Mouse (Mus musculus) heart, adult 8-10 months (tissue): Measurements from ENCODE around the gene Trappc4. TPM values are rescaled to one million over a fixed set of nuclear protein-coding genes. Genes with fewer than 3 reads are reported as not detected.
"Not testable (repeated sequence)": the region's sequence is repeated elsewhere in the genome, so short reads cannot be mapped to it uniquely, and the experiment has no call there.

Source experiments
- DNase-seq: peaks from one replicate; pipeline ENCODE4 v3.0.0; 2022; ENCODE audit warnings: low spot score
- total RNA-seq, 4 experiments: library from RNA; stranded (reverse); gene quantifications; 2 replicates each; pipeline ENCODE4 v1.2.4; 2022

Trappc4 gene
- total RNA-seq, 4 experiments from 2014 or later: 38.3 to 42.9 (median 41.2) TPM

DNA sequence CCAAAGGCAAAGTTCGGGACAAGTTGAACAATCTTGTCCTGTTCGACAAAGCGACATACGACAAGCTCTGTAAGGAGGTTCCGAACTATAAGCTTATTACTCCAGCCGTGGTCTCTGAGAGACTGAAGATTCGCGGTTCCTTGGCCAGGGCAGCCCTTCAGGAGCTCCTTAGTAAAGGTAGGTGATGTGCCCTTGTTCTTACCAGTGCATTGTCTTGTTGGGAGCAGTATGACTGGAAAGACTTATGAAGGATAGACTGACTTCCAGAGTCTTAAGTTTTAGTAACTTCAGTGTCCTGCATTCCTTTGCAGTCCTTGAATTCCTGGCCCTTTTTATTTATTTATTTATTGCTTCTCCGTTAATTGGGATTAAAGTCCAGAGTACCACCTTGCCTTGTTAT is 1.3 kb upstream of the Trappc4 start:
- not testable (repeated sequence) for DNase-seq

DNA sequence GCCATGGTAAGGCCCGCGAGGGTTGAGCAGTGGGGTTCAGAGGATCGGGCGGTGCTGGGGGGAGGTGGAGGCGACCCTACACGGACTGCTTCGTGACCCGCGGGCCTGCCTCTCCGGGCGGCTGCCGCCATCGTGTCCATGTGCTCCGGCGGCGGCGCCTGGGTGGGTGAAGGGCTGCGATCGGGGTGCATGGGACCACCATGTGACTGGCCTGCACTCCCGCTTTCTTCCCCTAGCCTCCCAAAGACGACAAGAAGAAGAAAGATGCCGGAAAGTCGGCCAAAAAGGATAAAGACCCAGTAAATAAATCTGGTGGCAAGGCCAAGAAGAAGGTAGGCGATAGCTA is 325 bp upstream of the Trappc4 start:
- DNase-seq: no peak

DNA sequence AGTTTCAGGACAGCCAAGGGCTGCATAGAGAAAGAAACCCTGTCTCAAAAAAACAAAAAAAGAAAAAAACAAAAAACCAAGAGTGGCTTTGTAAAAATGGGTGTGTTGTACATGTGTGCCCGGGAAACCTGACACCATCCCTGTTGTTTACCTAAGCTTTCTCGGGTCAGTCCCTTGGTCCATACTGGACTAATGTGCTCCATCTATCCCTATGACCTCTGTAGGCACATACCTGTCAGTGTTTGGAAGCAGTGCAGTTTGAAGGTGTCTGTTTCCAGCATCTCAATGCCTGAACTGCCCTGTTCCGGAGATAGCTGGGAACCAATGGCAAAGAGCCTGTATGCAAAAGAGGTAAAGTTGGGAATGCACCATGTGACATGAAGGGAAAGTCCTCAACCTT is 2.4 kb downstream of the Trappc4 start:
- DNase-seq: no peak

DNA sequence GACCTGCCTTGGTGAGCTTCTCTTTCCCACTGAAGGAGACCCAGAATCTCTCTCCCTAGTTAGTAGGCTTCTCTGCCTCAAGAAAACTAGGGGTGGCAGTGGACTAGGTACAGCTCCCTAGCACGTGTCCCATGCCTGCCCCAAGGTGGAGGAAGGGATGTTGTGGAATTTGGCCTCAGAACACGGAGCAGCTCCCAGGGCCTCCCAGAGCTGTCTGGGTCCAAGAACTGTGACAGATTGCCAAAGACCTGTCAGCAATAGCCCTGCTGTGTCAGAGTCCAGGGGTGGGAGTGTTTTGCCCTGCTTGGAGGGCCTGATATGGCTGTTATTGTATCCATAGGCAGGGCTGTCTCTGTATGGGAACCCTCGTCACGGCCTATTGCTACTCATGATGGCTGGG is 6.3 kb downstream of the Trappc4 start:
- DNase-seq: peak; percentile 68

DNA sequence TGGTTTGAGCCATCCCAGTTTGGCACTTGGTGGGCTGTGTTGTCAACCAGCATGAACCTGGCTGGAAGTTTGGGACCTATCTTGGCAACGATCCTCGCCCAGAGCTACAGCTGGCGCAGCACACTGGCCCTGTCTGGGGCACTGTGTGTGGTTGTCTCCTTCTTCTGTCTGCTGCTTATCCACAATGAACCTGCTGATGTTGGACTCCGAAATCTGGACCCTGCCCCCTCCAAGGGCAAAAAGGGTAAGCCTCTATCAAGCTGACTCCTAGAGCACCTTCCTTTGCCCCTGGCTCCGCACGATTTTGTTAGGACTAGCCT is 7.6 kb downstream of the Trappc4 start:
- DNase-seq: no peak

DNA sequence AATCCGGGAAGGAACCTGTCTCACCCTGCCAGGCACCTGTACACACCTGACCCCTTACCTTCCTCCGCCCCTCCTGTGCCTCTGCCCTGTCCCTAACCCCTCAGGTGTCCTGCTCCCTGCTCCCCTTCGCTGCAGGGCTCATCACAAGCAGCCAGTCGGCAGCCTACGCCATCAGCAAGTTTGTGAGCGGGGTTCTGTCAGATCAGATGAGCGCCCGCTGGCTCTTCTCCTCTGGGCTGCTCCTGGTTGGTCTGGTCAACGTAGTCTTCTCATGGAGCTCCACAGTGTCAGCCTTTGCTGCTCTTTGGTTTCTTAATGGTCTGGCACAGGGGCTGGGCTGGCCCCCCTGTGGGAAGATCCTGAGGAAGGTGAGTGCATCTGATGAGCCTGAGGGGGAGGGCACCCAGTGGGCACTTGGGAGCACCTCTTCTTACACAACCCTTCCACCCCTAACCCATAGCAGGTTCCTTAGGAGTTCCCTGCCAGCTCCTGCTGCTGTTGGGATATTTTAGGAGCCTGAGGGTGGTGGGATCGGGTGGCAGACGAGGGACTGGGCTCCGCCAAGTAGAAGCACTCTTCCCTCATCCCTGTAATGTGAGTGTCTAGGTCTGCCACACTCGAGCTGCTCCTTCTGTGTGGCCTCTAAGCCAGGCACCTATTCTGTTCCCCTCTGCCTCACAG is 8.1 kb downstream of the Trappc4 start:
- DNase-seq: no peak

DNA sequence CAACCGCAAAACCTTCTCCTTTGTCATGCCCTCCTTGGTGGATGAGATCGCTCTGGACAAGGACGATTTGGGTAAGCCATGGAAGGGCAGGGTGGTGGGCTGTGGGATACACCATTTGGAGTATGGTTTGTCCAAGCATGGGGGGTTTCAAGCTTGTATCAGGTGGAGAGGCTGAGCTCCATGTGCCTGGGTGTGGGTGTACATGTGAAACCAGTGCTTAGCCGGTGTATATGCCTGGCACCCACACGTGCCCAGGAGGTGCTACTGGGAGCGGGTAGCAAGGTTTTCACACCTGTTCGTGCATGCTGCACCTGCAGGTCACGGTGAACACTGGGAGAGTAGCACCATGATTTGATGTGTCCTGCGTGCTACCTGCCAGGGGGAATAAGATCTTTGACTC is 8.8 kb downstream of the Trappc4 start:
- DNase-seq: no peak

DNA sequence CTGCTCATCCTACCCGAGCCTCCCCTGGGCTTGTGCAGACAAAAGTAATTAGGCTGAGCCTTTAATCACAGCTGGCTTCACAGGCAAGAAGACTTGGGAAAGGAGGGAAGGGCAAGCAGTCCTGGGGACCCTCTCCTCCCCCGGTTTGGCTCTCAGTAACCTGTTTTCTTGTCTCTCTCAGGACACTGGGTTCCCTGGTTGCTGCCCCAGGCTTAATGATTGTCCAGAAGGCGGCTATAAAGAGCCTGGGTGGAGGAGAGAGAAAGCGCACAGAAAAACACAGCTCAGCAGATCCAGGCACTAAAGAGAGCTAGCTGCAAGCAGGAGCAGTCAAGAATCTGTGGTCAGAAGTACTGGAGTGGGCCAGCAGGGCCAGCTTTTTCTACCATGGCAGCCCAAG is 9.3 kb downstream of the Trappc4 start:
- no peak for DNase-seq

DNA sequence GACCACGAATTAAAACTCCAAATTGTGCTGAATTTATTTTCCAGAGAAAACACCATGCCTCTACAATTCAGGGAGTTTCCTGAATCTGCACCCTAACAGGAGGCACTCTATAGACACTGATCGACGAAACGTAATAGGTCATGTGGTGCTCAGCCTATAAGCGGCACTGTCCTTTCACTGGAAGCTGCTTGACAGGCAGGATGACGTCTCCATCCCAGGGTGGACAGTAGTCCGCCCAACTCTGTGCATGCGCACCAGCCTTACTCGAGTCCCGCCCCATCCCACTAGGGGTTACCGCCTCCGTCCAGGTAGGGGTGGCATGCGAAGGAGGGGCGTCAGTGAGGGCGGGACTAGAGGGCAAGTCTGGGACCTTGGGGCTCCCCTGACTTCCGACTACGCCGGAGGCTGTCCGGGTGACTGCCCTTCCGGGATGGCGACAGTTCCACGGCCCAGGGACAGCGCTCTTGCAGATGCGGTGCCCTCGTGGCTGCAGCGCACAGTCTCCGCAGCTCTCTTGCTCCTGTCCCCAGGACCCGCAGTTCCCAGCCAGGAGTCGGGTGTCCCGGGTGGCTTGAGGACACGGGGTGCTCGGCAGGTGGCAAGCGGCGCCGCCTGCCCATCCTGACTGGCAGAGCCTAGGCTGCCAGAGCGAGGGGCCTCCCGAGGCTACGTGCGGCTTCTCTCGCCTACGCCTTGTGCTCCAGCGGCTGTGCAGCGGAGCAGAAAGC is 10.6 kb downstream of the Trappc4 start, which contains the start of gene Slc37a4:
Gene Slc37a4 (plus strand): TSS at position 169 of the 728 bp plus-strand sequence.
- peak; percentile 95 for DNase-seq

DNA sequence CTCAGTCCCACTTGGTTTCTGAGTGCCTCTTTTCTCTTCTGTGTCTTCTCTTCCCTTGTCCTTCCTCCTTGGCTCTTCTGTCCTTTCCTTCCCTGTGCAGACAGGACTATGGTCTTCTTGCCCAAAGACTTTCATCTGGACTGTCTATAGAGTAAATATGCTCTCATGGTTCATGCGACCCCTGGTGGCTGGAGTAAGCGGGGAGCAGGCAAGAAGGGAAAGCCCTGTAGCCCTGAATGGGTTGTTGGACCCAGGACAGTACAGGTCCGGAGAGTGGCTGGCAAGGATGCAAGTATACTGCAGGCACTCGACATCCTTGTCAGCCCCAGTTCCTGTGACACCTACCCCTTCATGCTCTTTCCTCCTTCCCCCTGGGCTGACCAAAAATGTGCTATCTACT is 15.9 kb downstream of the Trappc4 start:
- peak; percentile 72 for DNase-seq

DNA sequence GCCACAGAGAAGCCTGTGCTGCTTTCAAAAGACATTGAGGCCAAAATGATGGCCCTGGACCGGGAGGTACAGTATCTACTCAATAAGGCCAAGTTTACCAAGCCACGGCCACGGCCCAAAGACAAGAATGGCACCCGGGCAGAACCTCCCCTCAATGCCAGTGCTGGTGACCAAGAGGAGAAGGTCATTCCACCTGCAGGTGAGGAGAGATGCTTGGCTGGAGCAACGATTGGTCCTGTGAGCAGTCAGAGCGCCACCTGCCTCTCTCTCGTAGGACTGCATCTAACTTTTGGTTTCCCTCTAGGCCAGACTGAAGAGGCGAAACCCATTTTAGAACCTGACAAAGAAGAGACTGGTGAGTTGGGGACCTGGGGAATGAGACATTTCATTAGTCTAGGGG is 18.1 kb downstream of the Trappc4 start:
- DNase-seq: no peak

DNA sequence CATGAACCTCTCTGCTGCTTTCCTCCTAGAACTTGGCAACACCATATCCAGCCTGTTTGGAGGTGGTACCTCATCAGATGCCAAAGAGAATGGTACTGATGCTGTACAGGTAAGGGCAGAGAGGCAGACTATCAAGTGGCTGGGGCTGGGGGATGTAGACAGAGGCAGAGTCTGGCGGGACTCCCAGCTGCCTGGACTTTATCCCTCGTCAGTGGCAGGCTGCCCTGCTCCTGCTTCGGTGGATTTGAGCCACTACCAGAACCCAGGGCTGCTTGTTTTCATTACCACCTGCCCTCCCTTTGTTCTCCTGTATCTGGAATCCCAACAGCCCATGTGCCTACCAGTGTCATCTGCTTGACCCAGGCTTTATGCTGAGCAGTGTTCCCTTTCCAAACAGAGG is 20.2 kb downstream of the Trappc4 start:
- no peak for DNase-seq

DNA sequence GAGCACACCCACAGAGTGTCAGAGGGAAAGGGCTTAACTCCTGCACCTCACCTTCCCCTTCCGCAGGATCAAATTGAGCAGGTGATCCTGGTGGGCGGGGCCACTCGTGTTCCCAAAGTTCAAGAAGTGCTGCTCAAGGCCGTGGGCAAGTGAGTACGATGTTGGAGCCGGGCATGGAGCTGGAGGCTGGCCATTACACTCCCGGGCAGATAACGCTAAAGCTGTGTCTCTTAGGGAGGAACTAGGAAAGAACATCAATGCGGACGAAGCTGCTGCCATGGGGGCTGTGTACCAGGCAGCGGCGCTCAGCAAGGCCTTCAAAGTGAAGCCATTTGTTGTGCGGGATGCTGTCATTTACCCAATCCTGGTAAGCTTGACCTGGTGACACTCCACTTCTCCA is 22.8 kb downstream of the Trappc4 start:
- no peak for DNase-seq

DNA sequence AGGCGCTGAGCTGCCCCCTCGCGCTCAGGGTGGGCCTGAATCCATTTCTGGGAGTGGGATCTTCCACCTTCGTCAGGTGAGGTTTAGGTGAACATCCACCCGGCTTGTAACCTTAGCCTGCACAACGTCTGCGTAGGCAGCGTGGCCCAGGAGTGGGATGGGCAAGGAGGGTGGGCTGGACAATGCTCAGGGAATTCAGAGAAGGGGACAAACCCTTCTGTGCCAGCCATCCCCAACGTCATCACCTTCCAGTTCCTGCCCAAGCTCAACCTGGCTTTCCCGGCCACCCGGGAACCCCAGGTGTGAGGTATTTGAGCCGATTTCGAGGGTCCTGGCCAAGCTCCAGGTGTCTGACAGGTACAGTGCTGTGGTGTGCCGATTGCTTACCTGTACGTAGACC is 27.5 kb downstream of the Trappc4 start:
- no peak for DNase-seq

DNA sequence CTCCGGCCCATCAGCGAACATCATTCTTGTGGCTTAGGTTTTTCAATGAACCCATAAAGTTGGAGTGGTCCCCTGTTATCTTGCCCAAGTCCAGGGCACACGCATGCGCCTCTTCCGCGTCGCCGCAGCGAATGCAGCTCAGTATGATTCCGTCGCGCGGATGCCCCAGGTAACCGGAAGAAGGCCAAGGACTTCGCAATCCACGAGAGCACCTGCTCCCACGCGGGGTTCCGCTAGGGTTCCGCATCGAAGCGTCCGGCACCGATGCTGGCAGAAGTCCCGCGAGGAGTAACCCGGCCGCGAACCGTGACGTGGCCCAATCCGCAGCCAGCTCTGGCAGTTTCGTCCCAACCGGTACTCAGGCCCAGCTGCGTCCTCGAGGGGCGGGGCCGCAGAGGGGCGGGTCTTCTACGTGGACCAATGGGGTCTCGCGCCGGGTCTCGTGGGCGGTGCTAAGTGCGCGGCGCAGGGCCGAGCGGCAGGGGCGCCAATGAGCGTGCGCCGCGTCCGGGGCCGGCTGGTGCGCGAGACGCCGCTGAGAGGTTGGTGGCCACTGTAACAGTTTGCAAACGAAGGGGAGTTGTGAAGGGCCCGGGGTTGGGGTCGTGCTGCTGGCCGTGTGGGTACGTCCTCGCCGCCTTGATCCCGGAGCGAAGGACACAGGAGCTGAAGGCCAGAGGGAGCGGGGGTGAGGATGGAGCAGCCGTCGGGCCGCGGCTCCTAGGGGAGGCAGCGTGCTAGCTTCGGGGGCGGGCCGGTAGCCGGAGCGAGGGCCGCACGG is 28.2 kb downstream of the Trappc4 start, which contains the start of gene Hyou1:
Gene Hyou1 (plus strand): TSS at position 437 of the 781 bp plus-strand sequence.
- DNase-seq: peak; percentile 99

DNA sequence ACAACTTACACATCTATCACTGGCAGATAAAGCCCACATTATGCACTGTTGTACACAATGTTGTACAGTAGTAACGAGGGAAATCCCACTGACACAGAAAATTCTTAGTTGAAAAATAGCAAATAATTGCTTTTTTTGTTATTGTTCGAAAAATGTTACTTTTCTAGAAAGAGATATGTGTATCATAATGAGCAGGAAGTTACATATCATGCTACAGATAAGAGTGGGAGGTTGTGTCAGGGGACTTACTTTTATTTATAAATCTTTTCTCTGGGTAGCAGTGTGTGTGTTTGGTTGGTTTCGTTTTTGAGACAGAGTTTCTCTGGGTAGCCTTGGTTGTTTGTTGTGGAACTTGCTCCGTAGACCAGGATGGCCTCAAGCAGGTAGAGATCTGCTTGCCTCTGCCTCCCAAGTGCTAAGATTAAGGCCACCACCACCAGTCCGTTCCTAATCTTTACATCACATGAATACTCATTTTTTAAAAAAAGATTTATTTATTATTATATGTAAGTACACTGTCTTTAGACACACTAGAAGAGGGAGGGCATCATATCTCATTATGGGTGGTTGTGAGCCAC is 29.2 kb downstream of the Trappc4 start:
- no peak for DNase-seq

DNA sequence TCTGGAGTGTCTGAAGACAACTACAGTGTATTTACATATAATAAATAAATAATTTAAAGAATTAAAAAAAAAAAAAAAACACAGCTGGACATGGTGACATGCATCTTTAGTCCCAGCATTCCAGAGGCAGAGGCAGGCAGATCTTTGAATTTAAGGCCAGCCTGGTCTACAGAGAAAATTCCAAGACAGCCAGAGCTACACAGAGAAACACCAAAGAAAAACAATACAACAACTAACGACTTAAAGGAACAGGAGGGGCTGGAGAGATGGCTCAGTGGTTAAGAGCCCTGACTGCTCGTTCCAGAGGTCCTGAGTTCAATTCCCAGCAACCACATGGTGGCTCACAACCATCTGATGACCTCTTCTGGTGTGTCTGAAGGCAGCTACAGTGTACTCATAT is 30.1 kb downstream of the Trappc4 start:
- not testable (repeated sequence) for DNase-seq

DNA sequence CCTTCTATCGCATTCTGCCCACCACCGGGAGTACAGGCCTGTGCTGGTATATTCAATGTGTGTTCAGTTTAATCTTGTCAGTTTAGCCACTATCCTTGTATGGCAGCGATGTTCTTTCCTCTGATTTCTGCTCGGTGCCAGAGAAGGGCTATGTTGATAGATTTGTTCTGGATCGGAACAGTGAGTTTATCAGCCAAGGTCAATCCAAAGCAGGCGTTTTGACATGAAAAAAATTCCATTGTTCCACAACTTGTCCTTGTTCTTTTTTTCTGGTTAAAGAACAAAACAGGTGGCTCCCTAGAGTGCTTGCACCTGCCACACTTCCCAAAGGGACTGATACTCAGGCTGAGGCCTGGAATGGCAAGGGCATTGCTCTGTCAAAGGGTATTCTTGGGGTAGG is 31.3 kb downstream of the Trappc4 start:
- no peak for DNase-seq

DNA sequence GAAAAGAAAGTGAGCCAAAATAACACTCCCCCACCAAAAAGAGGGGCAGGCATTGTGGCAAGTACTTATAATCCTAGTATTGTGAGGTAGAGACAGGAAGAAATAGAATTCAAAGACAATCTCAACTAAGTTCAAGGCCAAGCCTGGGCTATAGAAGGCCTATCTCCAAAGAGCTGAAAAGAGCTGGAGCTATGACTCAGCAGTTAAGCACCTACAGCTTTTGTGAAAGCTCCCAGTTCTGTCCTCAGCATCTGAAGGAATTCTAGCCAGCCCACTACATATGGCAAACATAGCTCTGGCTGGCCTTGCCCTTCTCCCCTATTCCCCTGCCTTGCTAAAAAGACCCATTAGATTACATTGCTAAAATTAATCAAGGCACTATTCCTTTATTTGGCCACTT is 34.0 kb downstream of the Trappc4 start:
- DNase-seq: no peak

DNA sequence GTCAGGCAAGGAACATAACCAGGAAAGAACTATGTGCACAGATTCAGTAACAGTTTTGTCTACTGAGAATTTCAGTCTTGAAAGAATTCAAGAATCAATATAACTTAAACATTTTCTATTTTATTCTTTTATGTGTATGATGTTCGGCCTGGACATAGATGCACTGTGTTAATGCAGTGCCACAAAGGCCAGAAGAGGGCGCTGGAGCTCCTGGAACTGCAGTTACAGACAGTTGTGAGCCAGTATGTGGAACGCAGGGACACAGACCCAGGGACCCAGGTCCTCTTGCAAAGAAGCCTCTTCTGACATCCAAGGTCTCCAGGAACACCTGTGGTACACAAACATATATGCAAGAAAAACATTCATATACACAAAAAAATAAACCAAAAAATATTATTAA is 42.9 kb downstream of the Trappc4 start:
- DNase-seq: no peak

DNA sequence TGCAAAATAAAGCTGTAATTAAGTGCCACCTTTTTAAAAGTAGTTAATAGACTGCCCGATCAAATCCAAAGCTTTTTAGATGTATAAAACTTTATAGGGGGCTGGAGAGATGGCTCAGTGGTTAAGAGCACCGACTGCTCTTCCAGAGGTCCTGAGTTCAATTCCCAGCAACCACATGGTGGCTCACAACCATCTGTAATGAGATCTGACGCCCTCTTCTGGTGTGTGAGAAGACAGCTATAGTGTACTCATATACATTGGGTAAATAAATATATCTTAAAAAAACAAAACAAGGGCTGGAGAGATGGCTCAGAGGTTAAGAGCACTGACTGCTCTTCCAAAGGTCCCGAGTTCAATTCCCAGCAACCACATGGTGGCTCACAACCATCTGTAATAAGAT is 45.5 kb downstream of the Trappc4 start:
- not testable (repeated sequence) for DNase-seq

DNA sequence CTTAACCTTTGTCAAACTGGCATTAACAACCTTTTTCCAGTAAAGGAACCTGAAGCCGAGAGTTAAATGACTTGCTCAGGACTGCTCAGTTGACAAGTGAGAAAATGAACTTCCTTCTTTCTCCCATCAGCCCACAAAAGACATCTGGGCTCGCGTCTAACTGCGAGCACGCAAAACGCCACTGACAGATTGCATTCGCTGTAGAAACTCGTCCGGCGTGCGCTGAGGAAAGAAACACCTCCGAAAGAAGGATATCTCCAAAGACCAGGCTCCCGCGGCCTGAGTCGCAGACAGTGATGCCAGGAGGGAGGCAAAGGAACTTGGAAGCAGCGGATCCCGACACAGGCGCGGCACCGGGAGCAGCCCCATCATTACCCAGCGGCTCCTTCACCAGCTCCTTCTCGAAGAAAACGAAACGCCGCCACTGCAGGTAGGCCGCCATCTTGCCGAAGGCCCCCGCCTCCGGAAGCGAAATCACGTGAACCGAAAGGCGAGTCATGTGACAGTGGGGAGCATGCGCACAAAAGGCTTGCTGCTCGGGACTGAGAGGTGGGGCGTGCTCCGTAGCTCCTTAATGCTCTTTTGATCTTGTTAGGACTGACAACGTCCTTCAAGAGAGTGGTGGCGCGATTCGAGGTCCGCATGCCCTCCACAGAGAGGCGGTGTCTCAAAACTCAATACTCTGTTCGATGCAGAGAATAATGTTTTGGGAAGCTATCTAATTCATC is 46.0 kb downstream of the Trappc4 start, which contains the start of gene Vps11:
Gene Vps11 (minus strand): TSS at position 481 of the 728 bp plus-strand sequence.
- peak; percentile 95 for DNase-seq
